Mouse (Mus musculus) intestine, embryonic 15.5 days (tissue): ENCODE measurements around the gene Lpin3. TPM values are rescaled to one million over a fixed set of nuclear protein-coding genes. Genes with fewer than 3 reads are reported as not detected.

ENCODE experiments used
- ATAC-seq: fragments of 200-750 bp; cut with Nextera tagmentation; 2 replicates; pipeline ENCODE4 v1.8.0; 2017; ENCODE audit warnings: moderate TSS enrichment, moderate library complexity
- H3K27ac ChIP-seq: fragments of 300-500 bp; sonication (generic); 2 replicates; pipeline ENCODE4 v1.5.1; 2015; ENCODE audit warnings: mild to moderate bottlenecking, inconsistent platforms
- H3K27me3 ChIP-seq: fragments of 300-500 bp; sonication (generic); replicated peaks from 2 replicates; pipeline ENCODE4 v1.6.1; 2015; ENCODE audit warnings: inconsistent platforms
- H3K36me3 ChIP-seq: fragments of 300-500 bp; sonication (generic); 2 replicates; pipeline ENCODE4 v1.6.1; 2015; ENCODE audit warnings: inconsistent platforms
- H3K4me1 ChIP-seq: fragments of 300-500 bp; sonication (generic); replicated peaks from 2 replicates; pipeline ENCODE4 v1.6.1; 2015; ENCODE audit warnings: inconsistent platforms
- H3K4me2 ChIP-seq: fragments of 300-500 bp; sonication (generic); replicated peaks from 2 replicates; pipeline ENCODE4 v1.6.1; 2015; ENCODE audit warnings: mild to moderate bottlenecking, inconsistent platforms
- H3K4me3 ChIP-seq: fragments of 300-500 bp; sonication (generic); replicated peaks from 2 replicates; pipeline ENCODE4 v1.5.1; 2015; ENCODE audit warnings: inconsistent platforms
- H3K9ac ChIP-seq: fragments of 300-500 bp; sonication (generic); 2 replicates; pipeline ENCODE4 v1.6.1; 2015; ENCODE audit warnings: inconsistent platforms
- H3K9me3 ChIP-seq: fragments of 300-500 bp; sonication (generic); 2 replicates; pipeline ENCODE4 v1.6.1; 2016; ENCODE audit warnings: inconsistent platforms
- WGBS: fragments of 180-500 bp; shearing (Covaris S2); methylation state at CpG from one replicate; pipeline ENCODE4 v1.1.7; 2015; 5-methylcytosine and 5-hydroxymethylcytosine counted together
- polyA plus RNA-seq: library from polyadenylated mRNA; unstranded; fragments of >200 nt; fragmentation: Nextera tagmentation; extraction: Ambion mirVana; gene quantifications from 2 replicates; pipeline ENCODE4 v1.2.1, GENCODE M21; 2015

Gene Lpin3
- polyA plus RNA-seq, 1 experiment from 2014 or later, result 7.6 TPM

GRCm38 (mm10) chr2:160891045-160891444, 10.6 kb downstream of the Lpin3 start:
- no peak overlapping the region for H3K9ac ChIP-seq
- H3K9me3 ChIP-seq, result no peaks in the 10 kb centered on the region
- H3K27ac ChIP-seq, result no peak overlapping the region
- no peak overlapping the region for H3K4me3 ChIP-seq
- no peaks in the 10 kb centered on the region for H3K27me3 ChIP-seq
- no peaks in the 10 kb centered on the region for H3K36me3 ChIP-seq
- ATAC-seq, result no peak
- H3K4me1 ChIP-seq, result peaks cover 6% of the 10 kb centered on the region; the same call in 1 of the 2 replicates
- 74% methylated on average over 5 of the region's 5 CpGs for WGBS
- no peak overlapping the region for H3K4me2 ChIP-seq

- no peaks in the 10 kb centered on the region for H3K27me3 ChIP-seq
- no peak overlapping the region for H3K4me3 ChIP-seq
- peaks cover 6% of the 10 kb centered on the region; the same call in 1 of the 2 replicates for H3K4me1 ChIP-seq
- no peaks in the 10 kb centered on the region for H3K36me3 ChIP-seq
- H3K27ac ChIP-seq, result no peak overlapping the region
- no peaks in the 10 kb centered on the region for H3K9me3 ChIP-seq
- H3K9ac ChIP-seq, result no peak overlapping the region
- 84% methylated on average over 9 of the region's 9 CpGs for WGBS
- H3K4me2 ChIP-seq, result no peak overlapping the region
- ATAC-seq, result no peak
Measured at GRCm38 (mm10) chr2:160891697-160892096, 11.2 kb downstream of the Lpin3 start.

GRCm38 (mm10) chr2:160901656-160902412, 21.4 kb downstream of the Lpin3 start:
- Histone ChIP-seq H3K27ac (no peak overlapping the region), H3K4me3 (no peak overlapping the region), H3K9me3 (no peaks in the 10 kb centered on the region), H3K27me3 (no peaks in the 10 kb centered on the region), H3K4me1 (0 out of 2 replicates have a peak, but pooled peaks cover 3% of the 10 kb centered on the region), H3K36me3 (no peaks in the 10 kb centered on the region), H3K9ac (no peak overlapping the region), H3K4me2 (no peak overlapping the region)
- WGBS, result 72% methylated on average over 7 of the region's 7 CpGs
- no peak for ATAC-seq

GRCm38 (mm10) chr2:160905301-160905700, 24.8 kb downstream of the Lpin3 start:
- ATAC-seq, result no peak
- no peak overlapping the region for H3K9ac ChIP-seq
- H3K4me3 ChIP-seq, result no peak overlapping the region
- 0 out of 2 replicates have a peak, but pooled peaks cover 10% of the 10 kb centered on the region for H3K36me3 ChIP-seq
- WGBS, result 90% methylated on average over 12 of the region's 12 CpGs
- no peak overlapping the region for H3K27ac ChIP-seq
- 0 out of 2 replicates have a peak, but pooled peaks cover 3% of the 10 kb centered on the region for H3K4me1 ChIP-seq
- H3K9me3 ChIP-seq, result no peaks in the 10 kb centered on the region
- H3K27me3 ChIP-seq, result no peaks in the 10 kb centered on the region
- H3K4me2 ChIP-seq, result no peak overlapping the region

- 82% methylated on average over 5 of the region's 5 CpGs for WGBS
- H3K27me3 ChIP-seq, result peaks cover 3% of the 10 kb centered on the region; the same call in 1 of the 2 replicates
- H3K4me3 ChIP-seq, result no peak overlapping the region
- no peak overlapping the region for H3K4me2 ChIP-seq
- no peaks in the 10 kb centered on the region for H3K9me3 ChIP-seq
- 0 out of 2 replicates have a peak, but pooled peaks cover 10% of the 10 kb centered on the region for H3K36me3 ChIP-seq
- peaks cover 5% of the 10 kb centered on the region; the same call in 1 of the 2 replicates for H3K4me1 ChIP-seq
- no peak overlapping the region for H3K9ac ChIP-seq
- no peak overlapping the region for H3K27ac ChIP-seq
- ATAC-seq, result no peak
Measured at GRCm38 (mm10) chr2:160906101-160906500, 25.6 kb downstream of the Lpin3 start.

- Histone ChIP-seq H3K27me3 (peaks cover 23% of the 10 kb centered on the region), H3K4me2 (no peak overlapping the region; the same call in 1 of the 2 replicates), H3K9me3 (no peaks in the 10 kb centered on the region), H3K36me3 (0 out of 2 replicates have a peak, but pooled peaks cover 10% of the 10 kb centered on the region), H3K27ac (no peak overlapping the region), H3K9ac (no peak overlapping the region), H3K4me3 (no peak overlapping the region), H3K4me1 (peaks cover 17% of the 10 kb centered on the region)
- 59% methylated on average over 18 of the region's 18 CpGs for WGBS
- ATAC-seq, result no peak
Measured at GRCm38 (mm10) chr2:160908607-160909006, 28.1 kb downstream of the Lpin3 start.

GRCm38 (mm10) chr2:160910633-160911032, 30.2 kb downstream of the Lpin3 start:
- ATAC-seq, result no peak
- H3K36me3 ChIP-seq, result 0 out of 2 replicates have a peak, but pooled peaks cover 10% of the 10 kb centered on the region
- H3K9ac ChIP-seq, result no peak overlapping the region
- H3K27me3 ChIP-seq, result peaks cover 23% of the 10 kb centered on the region
- no peak overlapping the region for H3K27ac ChIP-seq
- no peak overlapping the region; the same call in 1 of the 2 replicates for H3K4me3 ChIP-seq
- H3K4me2 ChIP-seq, result peak overlapping the region; percentile 93
- H3K4me1 ChIP-seq, result peaks cover 27% of the 10 kb centered on the region
- H3K9me3 ChIP-seq, result no peaks in the 10 kb centered on the region
- WGBS, result 77% methylated on average over 5 of the region's 5 CpGs

- WGBS, result 2% methylated on average over 58 of the region's 64 CpGs
- Histone ChIP-seq H3K9ac (peak overlapping the region; percentile 57), H3K4me1 (peaks cover 28% of the 10 kb centered on the region), H3K27me3 (peaks cover 23% of the 10 kb centered on the region), H3K9me3 (no peaks in the 10 kb centered on the region), H3K27ac (0 out of 2 replicates have a peak overlapping the region, but pooled peaks have one; percentile 0), H3K4me2 (peak overlapping the region; percentile 93), H3K4me3 (peak overlapping the region; percentile 53), H3K36me3 (0 out of 2 replicates have a peak, but pooled peaks cover 10% of the 10 kb centered on the region)
- peak; percentile 48 for ATAC-seq
Measured at GRCm38 (mm10) chr2:160911558-160912201, 31.2 kb downstream of the Lpin3 start.

GRCm38 (mm10) chr2:160912231-160912671, 31.8 kb downstream of the Lpin3 start, which contains the start of gene Emilin3:
Gene Emilin3 (minus strand): TSS chr2:160912328.
- Histone ChIP-seq H3K27ac (peak within 1 kb of the TSS; percentile 54; the same call in 1 of the 2 replicates), H3K4me2 (peak within 1 kb of the TSS; percentile 93), H3K27me3 (peaks cover 23% of the 10 kb centered on the region), H3K4me3 (peak within 1 kb of the TSS; percentile 53), H3K4me1 (peaks cover 28% of the 10 kb centered on the region), H3K9me3 (no peaks in the 10 kb centered on the region), H3K36me3 (0 out of 2 replicates have a peak, but pooled peaks cover 9% of the 10 kb centered on the region), H3K9ac (peak within 1 kb of the TSS; percentile 57)
- WGBS, result under 1% methylated on average over 46 of the region's 46 CpGs
- ATAC-seq, result peak; percentile 74

GRCm38 (mm10) chr2:160914656-160915055, 34.2 kb downstream of the Lpin3 start:
- H3K4me1 ChIP-seq, result peaks cover 28% of the 10 kb centered on the region
- no peak overlapping the region for H3K4me3 ChIP-seq
- no peak overlapping the region for H3K4me2 ChIP-seq
- H3K27ac ChIP-seq, result peak overlapping the region; percentile 49
- no peaks in the 10 kb centered on the region for H3K36me3 ChIP-seq
- H3K9ac ChIP-seq, result no peak overlapping the region
- no peak for ATAC-seq
- H3K27me3 ChIP-seq, result peaks cover 23% of the 10 kb centered on the region
- 61% methylated on average over 9 of the region's 9 CpGs for WGBS
- no peaks in the 10 kb centered on the region for H3K9me3 ChIP-seq

- Histone ChIP-seq H3K27me3 (peaks cover 21% of the 10 kb centered on the region), H3K9ac (no peak overlapping the region)
- 60% methylated on average over 13 of the region's 13 CpGs for WGBS
Measured at GRCm38 (mm10) chr2:160915821-160916610, 35.5 kb downstream of the Lpin3 start.

More at GRCm38 (mm10) chr2:160915821-160916610, 35.5 kb downstream of the Lpin3 start:
- H3K4me1 ChIP-seq, result peaks cover 27% of the 10 kb centered on the region
- no peaks in the 10 kb centered on the region for H3K36me3 ChIP-seq
- no peaks in the 10 kb centered on the region for H3K9me3 ChIP-seq
- no peak overlapping the region for H3K4me2 ChIP-seq
- H3K4me3 ChIP-seq, result no peak overlapping the region
- ATAC-seq, result no peak
- H3K27ac ChIP-seq, result peak overlapping the region; percentile 49
